Mouse (Mus musculus): ENCODE results near the gene Gnb4. TPM values are rescaled to one million over a fixed set of nuclear protein-coding genes. Genes with fewer than 3 reads are reported as not detected.

Gene Gnb4
- polyA plus RNA-seq, 1 experiment from 2014 or later: 42.3 TPM

DNA sequence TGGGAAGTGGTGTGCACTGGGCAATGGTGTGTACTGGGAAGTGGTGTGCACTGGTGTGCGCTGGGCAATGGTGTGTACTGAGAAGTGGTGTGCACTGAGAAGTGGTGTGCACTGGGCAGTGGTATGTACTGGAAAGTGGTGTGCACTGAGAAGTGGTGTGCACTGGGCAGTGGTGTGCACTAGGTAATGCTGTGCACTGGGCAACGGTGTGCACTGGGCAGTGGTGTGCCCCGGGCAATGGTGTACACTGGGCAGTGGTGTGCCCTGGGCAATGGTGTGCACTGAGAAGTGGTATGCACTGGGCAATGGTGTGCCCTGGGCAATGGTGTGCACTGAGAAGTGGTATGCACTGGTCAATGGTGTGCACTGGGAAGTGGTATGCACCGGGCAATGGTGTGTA, 7.2 kb downstream of the Gnb4 start:
- Histone ChIP-seq H3K27me3 (ENCODE audit: control insufficient read depth, insufficient read depth, low read length) (no peaks in the 10 kb centered on the region), H3K4me2 (ENCODE audit: low read depth, severe bottlenecking) (no peak overlapping the region), H3K9me3 (ENCODE audit: control insufficient read depth, low read length) (no peaks in the 10 kb centered on the region), H3K36me3 (ENCODE audit: control insufficient read depth, insufficient read depth, low read length) (no peaks in the 10 kb centered on the region; the same call in 1 of the 2 replicates), H3K9ac (ENCODE audit: low read length) (no peak overlapping the region), H3K27ac (replicated peaks; ENCODE audit: low read depth, low read length) (no peak overlapping the region), H3K4me1 (ENCODE audit: control insufficient read depth, insufficient read depth, low read length) (no peaks in the 10 kb centered on the region), H3K4me3 (ENCODE audit: low read depth, low read length) (no peak overlapping the region)
- 93% methylated on average over 4 of the region's 4 CpGs for WGBS
- no peak for DNase-seq (ENCODE audit: low spot score)
- no peak; the same call in 1 of the 2 replicates for ATAC-seq (ENCODE audit: insufficient number of reproducible peaks, low FRiP score, low TSS enrichment, low read depth)

DNA sequence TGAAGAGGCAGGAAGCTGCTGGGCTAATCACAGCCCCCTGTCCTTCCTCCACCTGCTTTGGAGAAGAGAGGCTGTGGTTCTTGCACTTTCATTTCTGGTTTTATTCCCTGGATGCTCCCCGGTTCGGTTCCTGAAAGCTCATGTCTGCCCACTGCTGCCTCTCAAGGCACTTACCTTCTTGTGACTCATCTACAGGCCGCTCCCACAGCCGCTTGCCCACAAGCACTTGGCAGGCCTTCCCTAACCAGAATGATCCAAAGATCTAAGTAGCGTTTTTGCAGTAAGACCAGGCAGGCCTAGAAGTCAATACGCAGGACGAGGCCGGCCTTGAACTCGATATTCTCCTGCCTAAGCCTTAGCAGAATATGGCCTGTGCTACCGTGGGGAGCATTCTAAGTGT, 15.3 kb downstream of the Gnb4 start:
- WGBS: 93% methylated on average over 10 of the region's 10 CpGs
- ATAC-seq (ENCODE audit: insufficient number of reproducible peaks, low FRiP score, low TSS enrichment, low read depth): no peak

DNA sequence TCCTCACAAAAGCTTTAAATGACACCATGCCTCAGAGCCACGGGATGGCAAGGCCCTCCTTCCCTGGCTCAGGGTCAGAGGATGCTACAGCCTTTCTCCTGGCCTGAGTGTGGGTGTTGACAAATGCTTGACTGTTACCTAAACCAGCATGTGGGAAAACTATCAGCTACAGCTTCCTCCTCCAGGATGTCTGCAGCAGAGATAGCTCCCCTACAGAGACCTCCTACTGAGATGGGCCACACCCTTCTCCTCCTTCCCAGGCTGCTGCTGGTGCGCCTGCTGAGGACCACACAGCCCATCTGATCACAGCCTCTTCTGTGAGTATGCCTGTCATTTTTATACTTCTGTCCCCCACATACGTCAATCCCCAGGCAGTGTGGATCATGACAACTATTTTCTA, 17.1 kb downstream of the Gnb4 start:
- DNase-seq (ENCODE audit: low spot score): no peak
- no peak for ATAC-seq (ENCODE audit: insufficient number of reproducible peaks, low FRiP score, low TSS enrichment, low read depth)

More for the DNA sequence above, 15.3 kb downstream of the Gnb4 start:
- Histone ChIP-seq H3K4me1 (ENCODE audit: control insufficient read depth, insufficient read depth, low read length) (no peaks in the 10 kb centered on the region), H3K4me3 (ENCODE audit: low read depth, low read length) (no peak overlapping the region), H3K27me3 (ENCODE audit: control insufficient read depth, insufficient read depth, low read length) (no peaks in the 10 kb centered on the region), H3K36me3 (ENCODE audit: control insufficient read depth, insufficient read depth, low read length) (peaks cover 5% of the 10 kb centered on the region; the same call in 1 of the 2 replicates), H3K27ac (replicated peaks; ENCODE audit: low read depth, low read length) (no peak overlapping the region), H3K9me3 (ENCODE audit: control insufficient read depth, low read length) (no peaks in the 10 kb centered on the region), H3K4me2 (ENCODE audit: low read depth, severe bottlenecking) (no peak overlapping the region), H3K9ac (ENCODE audit: low read length) (no peak overlapping the region)
- no peak for DNase-seq (ENCODE audit: low spot score)

DNA sequence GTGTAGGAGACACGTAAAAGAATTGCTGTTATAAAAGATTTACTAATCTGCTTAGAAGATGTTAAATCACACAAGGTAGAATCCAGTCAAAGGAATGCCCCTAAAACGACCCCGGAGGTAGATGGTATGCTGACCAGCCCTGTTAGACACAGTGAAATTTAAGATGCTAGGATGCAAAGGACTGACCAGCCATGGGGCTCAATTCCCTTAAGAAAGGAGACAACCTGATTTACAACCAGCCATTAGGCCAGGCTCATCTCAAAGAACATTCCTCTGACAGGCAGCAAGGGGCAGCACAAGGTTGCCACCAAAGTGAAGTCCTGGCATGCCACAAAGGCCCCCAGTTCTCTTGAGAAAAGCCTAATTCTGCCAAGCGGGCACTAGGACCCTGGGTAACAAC, 21.3 kb downstream of the Gnb4 start:
- WGBS: 39% methylated on average over 4 of the region's 4 CpGs
- Histone ChIP-seq H3K4me3 (ENCODE audit: low read depth, low read length) (no peak overlapping the region), H3K36me3 (ENCODE audit: control insufficient read depth, insufficient read depth, low read length) (peaks cover 5% of the 10 kb centered on the region; the same call in 1 of the 2 replicates), H3K27ac (replicated peaks; ENCODE audit: low read depth, low read length) (no peak overlapping the region), H3K9me3 (ENCODE audit: control insufficient read depth, low read length) (no peaks in the 10 kb centered on the region), H3K9ac (ENCODE audit: low read length) (no peak overlapping the region), H3K4me2 (ENCODE audit: low read depth, severe bottlenecking) (no peak overlapping the region), H3K4me1 (ENCODE audit: control insufficient read depth, insufficient read depth, low read length) (no peaks in the 10 kb centered on the region), H3K27me3 (ENCODE audit: control insufficient read depth, insufficient read depth, low read length) (no peaks in the 10 kb centered on the region)
- DNase-seq (ENCODE audit: low spot score) (no peak), ATAC-seq (ENCODE audit: insufficient number of reproducible peaks, low FRiP score, low TSS enrichment, low read depth) (no peak)

More for the DNA sequence above, 17.1 kb downstream of the Gnb4 start:
- Histone ChIP-seq H3K27me3 (ENCODE audit: control insufficient read depth, insufficient read depth, low read length) (no peaks in the 10 kb centered on the region), H3K4me3 (ENCODE audit: low read depth, low read length) (no peak overlapping the region), H3K36me3 (ENCODE audit: control insufficient read depth, insufficient read depth, low read length) (peaks cover 5% of the 10 kb centered on the region; the same call in 1 of the 2 replicates), H3K4me1 (ENCODE audit: control insufficient read depth, insufficient read depth, low read length) (no peaks in the 10 kb centered on the region), H3K9me3 (ENCODE audit: control insufficient read depth, low read length) (no peaks in the 10 kb centered on the region), H3K4me2 (ENCODE audit: low read depth, severe bottlenecking) (no peak overlapping the region), H3K27ac (replicated peaks; ENCODE audit: low read depth, low read length) (no peak overlapping the region), H3K9ac (ENCODE audit: low read length) (no peak overlapping the region)
- WGBS: 62% methylated on average over 3 of the region's 3 CpGs

DNA sequence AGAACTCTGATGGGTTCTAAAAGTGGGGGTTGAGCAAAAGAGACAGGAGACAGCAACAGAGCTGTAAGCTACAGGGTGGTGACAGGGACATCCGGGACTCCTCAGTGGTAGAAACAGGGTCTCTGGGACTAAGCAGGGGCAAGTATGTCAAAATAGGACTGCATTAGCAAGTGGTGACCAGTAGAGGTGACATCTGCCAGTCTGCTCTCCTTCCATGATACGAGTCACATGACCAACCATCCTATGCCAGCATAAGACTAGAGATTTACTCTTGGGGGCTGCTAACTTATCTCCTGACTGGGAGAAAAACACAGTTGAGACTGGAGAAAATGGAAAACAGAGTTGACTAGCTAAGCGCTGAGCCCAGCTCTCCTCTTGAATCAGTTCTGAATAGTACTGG, 30.1 kb downstream of the Gnb4 start:
- Histone ChIP-seq H3K4me3 (ENCODE audit: low read depth, low read length) (no peak overlapping the region), H3K27me3 (ENCODE audit: control insufficient read depth, insufficient read depth, low read length) (no peaks in the 10 kb centered on the region), H3K4me1 (ENCODE audit: control insufficient read depth, insufficient read depth, low read length) (no peaks in the 10 kb centered on the region), H3K9me3 (ENCODE audit: control insufficient read depth, low read length) (no peaks in the 10 kb centered on the region), H3K36me3 (ENCODE audit: control insufficient read depth, insufficient read depth, low read length) (peaks cover 5% of the 10 kb centered on the region), H3K9ac (ENCODE audit: low read length) (no peak overlapping the region), H3K4me2 (ENCODE audit: low read depth, severe bottlenecking) (no peak overlapping the region), H3K27ac (replicated peaks; ENCODE audit: low read depth, low read length) (no peak overlapping the region)
- DNase-seq (ENCODE audit: low spot score): no peak
- ATAC-seq (ENCODE audit: insufficient number of reproducible peaks, low FRiP score, low TSS enrichment, low read depth): no peak
- 91% methylated on average over 3 of the region's 3 CpGs for WGBS

DNA sequence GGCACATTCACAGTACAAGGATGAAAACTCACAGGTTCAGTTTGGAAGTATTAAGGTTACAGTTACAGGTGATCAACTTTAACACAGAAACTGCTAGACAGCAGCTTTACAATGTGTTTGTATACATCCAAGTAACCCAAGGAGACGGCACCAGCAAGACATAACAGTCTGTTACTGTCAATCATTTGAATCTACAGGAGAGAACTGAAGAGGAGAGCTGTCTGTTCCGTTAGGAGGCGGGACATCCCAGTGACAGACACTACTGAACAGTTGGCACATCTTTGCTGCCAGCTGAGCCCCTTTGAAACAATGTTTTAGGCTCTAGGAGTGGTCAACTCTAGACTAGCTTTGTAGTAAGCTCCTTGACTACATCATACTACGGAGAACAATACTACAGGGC, 32.9 kb downstream of the Gnb4 start:
- no peaks in the 10 kb centered on the region for H3K9me3 ChIP-seq (ENCODE audit: control insufficient read depth, low read length)

DNA sequence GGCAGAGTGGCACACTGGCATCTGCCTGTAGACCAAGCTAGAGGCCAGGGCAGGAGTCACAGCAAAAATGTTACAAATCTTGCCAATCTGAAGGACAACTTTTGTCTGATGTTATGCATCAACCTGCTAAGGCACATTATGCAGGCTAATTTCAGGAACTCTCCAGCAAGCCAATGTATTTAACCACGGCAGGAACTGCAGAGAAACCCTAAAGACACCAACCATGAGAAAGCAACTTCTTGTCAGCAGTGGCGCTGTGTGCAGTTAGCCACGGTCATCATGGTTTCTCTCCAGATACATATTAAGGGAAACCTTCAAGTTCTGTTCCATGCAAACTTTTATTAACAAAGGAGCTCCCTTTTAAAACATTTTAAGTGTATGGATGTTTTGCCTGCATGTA, 34.5 kb downstream of the Gnb4 start:
- H3K4me1 ChIP-seq (ENCODE audit: control insufficient read depth, insufficient read depth, low read length): no peaks in the 10 kb centered on the region
- H3K9ac ChIP-seq (ENCODE audit: low read length): no peak overlapping the region
- DNase-seq (ENCODE audit: low spot score) (no peak), ATAC-seq (ENCODE audit: insufficient number of reproducible peaks, low FRiP score, low TSS enrichment, low read depth) (no peak)
- H3K9me3 ChIP-seq (ENCODE audit: control insufficient read depth, low read length): no peaks in the 10 kb centered on the region
- H3K27me3 ChIP-seq (ENCODE audit: control insufficient read depth, insufficient read depth, low read length): no peaks in the 10 kb centered on the region
- H3K4me3 ChIP-seq (ENCODE audit: low read depth, low read length): no peak overlapping the region
- H3K27ac ChIP-seq (replicated peaks; ENCODE audit: low read depth, low read length): no peak overlapping the region
- 88% methylated on average over 3 of the region's 3 CpGs for WGBS
- no peak overlapping the region for H3K4me2 ChIP-seq (ENCODE audit: low read depth, severe bottlenecking)
- H3K36me3 ChIP-seq (ENCODE audit: control insufficient read depth, insufficient read depth, low read length): peaks cover 5% of the 10 kb centered on the region; the same call in 1 of the 2 replicates

More for the DNA sequence above, 32.9 kb downstream of the Gnb4 start:
- peaks cover 5% of the 10 kb centered on the region; the same call in 1 of the 2 replicates for H3K36me3 ChIP-seq (ENCODE audit: control insufficient read depth, insufficient read depth, low read length)
- H3K4me1 ChIP-seq (ENCODE audit: control insufficient read depth, insufficient read depth, low read length): no peaks in the 10 kb centered on the region
- H3K27ac ChIP-seq (replicated peaks; ENCODE audit: low read depth, low read length): no peak overlapping the region
- DNase-seq (ENCODE audit: low spot score) (no peak), ATAC-seq (ENCODE audit: insufficient number of reproducible peaks, low FRiP score, low TSS enrichment, low read depth) (no peak)
- 88% methylated on average over 4 of the region's 4 CpGs for WGBS
- no peak overlapping the region for H3K4me3 ChIP-seq (ENCODE audit: low read depth, low read length)
- H3K27me3 ChIP-seq (ENCODE audit: control insufficient read depth, insufficient read depth, low read length): no peaks in the 10 kb centered on the region
- no peak overlapping the region for H3K4me2 ChIP-seq (ENCODE audit: low read depth, severe bottlenecking)
- H3K9ac ChIP-seq (ENCODE audit: low read length): no peak overlapping the region

DNA sequence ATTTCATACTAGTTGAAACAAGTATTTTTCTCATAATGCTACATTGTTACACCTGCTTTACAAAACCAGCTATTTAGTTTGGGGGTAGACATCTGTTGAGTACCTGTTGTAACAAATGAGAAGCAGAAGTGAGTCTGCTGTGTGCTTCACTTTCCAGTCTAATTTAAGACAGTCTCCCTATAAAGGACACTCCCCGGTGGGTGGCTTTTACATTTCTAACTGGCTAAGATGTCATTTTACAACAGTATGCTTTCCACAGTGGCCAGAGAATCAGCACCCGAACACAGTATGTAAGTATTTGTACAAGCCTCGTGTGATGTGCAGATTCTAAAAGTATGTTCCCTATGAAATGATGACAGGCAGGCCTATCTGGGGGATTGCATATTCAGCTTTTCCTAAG, 35.6 kb downstream of the Gnb4 start:
- WGBS: 74% methylated on average over 3 of the region's 3 CpGs
- no peaks in the 10 kb centered on the region for H3K4me1 ChIP-seq (ENCODE audit: control insufficient read depth, insufficient read depth, low read length)
- no peak for DNase-seq (ENCODE audit: low spot score)
- no peak for ATAC-seq (ENCODE audit: insufficient number of reproducible peaks, low FRiP score, low TSS enrichment, low read depth)
- no peak overlapping the region for H3K27ac ChIP-seq (replicated peaks; ENCODE audit: low read depth, low read length)
- no peaks in the 10 kb centered on the region for H3K27me3 ChIP-seq (ENCODE audit: control insufficient read depth, insufficient read depth, low read length)
- H3K9ac ChIP-seq (ENCODE audit: low read length): no peak overlapping the region
- H3K4me2 ChIP-seq (ENCODE audit: low read depth, severe bottlenecking): no peak overlapping the region
- no peaks in the 10 kb centered on the region for H3K9me3 ChIP-seq (ENCODE audit: control insufficient read depth, low read length)
- H3K4me3 ChIP-seq (ENCODE audit: low read depth, low read length): no peak overlapping the region
- peaks cover 5% of the 10 kb centered on the region; the same call in 1 of the 2 replicates for H3K36me3 ChIP-seq (ENCODE audit: control insufficient read depth, insufficient read depth, low read length)

DNA sequence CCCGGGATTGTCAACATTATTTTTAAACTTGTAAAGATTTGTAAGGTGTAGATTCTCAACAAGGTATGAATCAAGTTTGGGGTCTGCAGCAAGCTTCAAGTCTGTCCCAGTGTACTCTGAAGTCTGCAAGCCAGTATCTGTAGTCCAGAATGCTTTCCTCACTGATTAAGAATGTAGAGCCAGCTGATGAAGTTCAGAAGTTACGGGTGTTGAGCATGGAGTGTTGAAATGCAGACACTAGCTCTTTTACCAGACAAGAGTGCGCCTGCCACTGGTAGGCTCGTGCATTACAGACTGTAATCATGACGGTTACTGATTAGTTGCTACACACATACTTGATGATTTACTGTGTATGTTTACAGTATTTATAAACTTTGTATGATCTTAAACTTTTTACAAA, 37.6 kb downstream of the Gnb4 start:
- peaks cover 2% of the 10 kb centered on the region; the same call in 1 of the 2 replicates for H3K36me3 ChIP-seq (ENCODE audit: control insufficient read depth, insufficient read depth, low read length)
- H3K4me1 ChIP-seq (ENCODE audit: control insufficient read depth, insufficient read depth, low read length): no peaks in the 10 kb centered on the region
- no peak for ATAC-seq (ENCODE audit: insufficient number of reproducible peaks, low FRiP score, low TSS enrichment, low read depth)
- no peaks in the 10 kb centered on the region for H3K27me3 ChIP-seq (ENCODE audit: control insufficient read depth, insufficient read depth, low read length)
- no peak overlapping the region for H3K27ac ChIP-seq (replicated peaks; ENCODE audit: low read depth, low read length)
- 91% methylated on average over 5 of the region's 5 CpGs for WGBS
- no peaks in the 10 kb centered on the region for H3K9me3 ChIP-seq (ENCODE audit: control insufficient read depth, low read length)
- no peak overlapping the region for H3K4me3 ChIP-seq (ENCODE audit: low read depth, low read length)
- H3K9ac ChIP-seq (ENCODE audit: low read length): no peak overlapping the region
- no peak for DNase-seq (ENCODE audit: low spot score)
- H3K4me2 ChIP-seq (ENCODE audit: low read depth, severe bottlenecking): no peak overlapping the region
